ENCODE assay signal across 15 mouse cellular contexts in the genomic region with DNA sequence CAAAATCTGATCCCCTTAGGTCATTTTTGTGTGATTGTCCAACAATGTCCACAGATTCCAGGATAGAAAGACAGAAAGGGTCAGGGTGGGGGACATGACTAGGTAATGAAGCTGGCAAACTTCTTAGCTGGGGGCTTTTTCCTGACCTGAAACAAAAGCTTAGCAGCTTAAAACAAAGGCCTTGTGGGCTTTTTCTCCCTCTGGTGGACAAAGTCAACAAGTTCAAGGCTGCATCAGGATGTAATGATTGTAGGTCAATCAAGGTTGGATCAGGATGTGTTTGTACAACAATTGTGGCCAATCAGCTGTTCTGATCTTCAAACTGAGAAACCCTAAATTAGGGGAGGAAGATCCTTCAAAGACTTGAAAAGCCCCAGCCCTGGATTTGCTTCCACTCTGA.
DNase-seq lines count a peak whose midpoint lies in the region; ATAC-seq and TF ChIP-seq lines count a peak whose summit lies in the region.
"Had no signal": no experiment of that assay in that cellular context is flagged by ENCODE, and none has a peak within 500 bp of the region (broad histone marks: within the 10 kb centered on the region; RNA-seq: fewer than 3 reads in every experiment).

No protein-coding gene starts in this region.

- TF ChIP-seq POLR2A in heart, adult 2 months (IDR thresholded peaks at IDR 0.05; ENCODE audit: insufficient read depth, low read depth, low read length): no peak
- TF ChIP-seq POLR2A in brain, embryonic 14.5 days (IDR thresholded peaks at IDR 0.05; ENCODE audit: borderline replicate concordance, extremely low read depth, insufficient read depth, insufficient read length, poor library complexity, severe bottlenecking): no peak

- no peak for TF ChIP-seq EP300 in heart, adult 2 months (IDR thresholded peaks at IDR 0.05; ENCODE audit: insufficient read depth, low read depth, low read length)
- no peak for TF ChIP-seq EP300 in lung, postnatal 0 days (IDR thresholded peaks at IDR 0.05)

- intact Hi-C loops in heart, adult 2 months (cut with DNase I): no loop called here
- intact Hi-C loops in heart, postnatal 14 days (cut with DNase I): no loop called here

- H3K9me3 ChIP-seq in lung, postnatal 0 days (ENCODE audit: low read length): no peaks in the 10 kb centered on the region
- H3K9me3 ChIP-seq in E14TG2a.4 (ENCODE audit: low read length): no peaks in the 10 kb centered on the region
- H3K9me3 ChIP-seq: limb, embryonic 15.5 days; lung, embryonic 15.5 days had no signal

- peak; percentile 19 for TF ChIP-seq CTCF in heart, adult 2 months (IDR thresholded peaks at IDR 0.05)
- TF ChIP-seq CTCF in lung, postnatal 0 days (IDR thresholded peaks at IDR 0.05): peak; percentile 33; the same call in 1 of the 2 replicates
- peak; percentile 35 for TF ChIP-seq CTCF in E14TG2a.4 (conservative IDR thresholded peaks at IDR 0.05; ENCODE audit: low read length)
- peak; percentile 19; the same call in 1 of the 2 replicates for TF ChIP-seq CTCF in brain, embryonic 14.5 days (IDR thresholded peaks at IDR 0.05; ENCODE audit: borderline replicate concordance, extremely low read depth, insufficient read depth, insufficient read length)

- H3K79me2 ChIP-seq in heart, adult 2 months (replicated peaks; ENCODE audit: control insufficient read depth, insufficient read depth, low read length): no peaks in the 10 kb centered on the region

- no peak for ATAC-seq in lung, postnatal 0 days

- no peak overlapping the region for H3K4me2 ChIP-seq in lung, postnatal 0 days (replicated peaks; ENCODE audit: low read depth, low read length)
- H3K4me2 ChIP-seq: limb, embryonic 15.5 days; lung, embryonic 15.5 days had no signal

- H3K4me3 ChIP-seq in heart, adult 2 months: no peak overlapping the region
- no peak overlapping the region for H3K4me3 ChIP-seq in lung, postnatal 0 days (ENCODE audit: low read depth, low read length)
- H3K4me3 ChIP-seq in E14TG2a.4 (replicated peaks; ENCODE audit: low read length): no peak overlapping the region
- H3K4me3 ChIP-seq: limb, embryonic 15.5 days; lung, embryonic 15.5 days had no signal

- no peak overlapping the region for H3K9ac ChIP-seq in heart, adult 2 months (ENCODE audit: low read depth, low read length)
- no peak overlapping the region for H3K9ac ChIP-seq in lung, postnatal 0 days (replicated peaks; ENCODE audit: low read depth)
- H3K9ac ChIP-seq: limb, embryonic 15.5 days; lung, embryonic 15.5 days had no signal

- no peaks in the 10 kb centered on the region for H3K27me3 ChIP-seq in heart, adult 2 months (ENCODE audit: control insufficient read depth, insufficient read depth, low read length)
- H3K27me3 ChIP-seq in lung, postnatal 0 days (replicated peaks; ENCODE audit: insufficient read depth, low read length): no peaks in the 10 kb centered on the region
- H3K27me3 ChIP-seq in E14TG2a.4 (ENCODE audit: insufficient read depth, low read length): no peaks in the 10 kb centered on the region
- H3K27me3 ChIP-seq: limb, embryonic 15.5 days; lung, embryonic 15.5 days had no signal

- H3K4me1 ChIP-seq in heart, adult 2 months (ENCODE audit: control insufficient read depth, insufficient read depth, low read length): no peaks in the 10 kb centered on the region
- no peaks in the 10 kb centered on the region for H3K4me1 ChIP-seq in lung, postnatal 0 days (ENCODE audit: insufficient read depth, low read depth, low read length)
- H3K4me1 ChIP-seq in E14TG2a.4 (replicated peaks; ENCODE audit: low read depth, low read length): peaks cover 8% of the 10 kb centered on the region
- H3K4me1 ChIP-seq: lung, embryonic 15.5 days had no signal

- no peaks in the 10 kb centered on the region for H3K36me3 ChIP-seq in heart, adult 2 months (ENCODE audit: control insufficient read depth, insufficient read depth, low read length)
- H3K36me3 ChIP-seq in lung, postnatal 0 days (ENCODE audit: insufficient read depth, low read length): no peaks in the 10 kb centered on the region
- H3K36me3 ChIP-seq in E14TG2a.4 (ENCODE audit: insufficient read depth, low read length): no peaks in the 10 kb centered on the region
- H3K36me3 ChIP-seq: limb, embryonic 15.5 days; lung, embryonic 15.5 days had no signal

- H3K27ac ChIP-seq in heart, adult 2 months: no peak overlapping the region
- H3K27ac ChIP-seq in lung, postnatal 0 days (ENCODE audit: low read length): no peak overlapping the region
- H3K27ac ChIP-seq: limb, embryonic 15.5 days; lung, embryonic 15.5 days had no signal

- no peak for DNase-seq in heart, adult 2 months
- DNase-seq in heart, postnatal 14 days: no peak
- no peak for DNase-seq in lung, postnatal 0 days (ENCODE audit: low spot score)
- DNase-seq in lung, adult 18-20 months: no peak
- DNase-seq in brain, embryonic 14.5 days (ENCODE audit: low read depth): no peak
- DNase-seq in cerebellum, postnatal 14 days: no peak
- DNase-seq in lung, postnatal 14 days: no peak
- DNase-seq: adrenal gland, postnatal 14 days; cerebellum, adult 9-10 months; embryo, embryonic 11 days; heart, postnatal 36 days; right cerebral cortex, postnatal 25 days had no signal
